Mouse (Mus musculus) G1E (cell line): ENCODE data around the gene Coro1c. TPM values are rescaled to one million over a fixed set of nuclear protein-coding genes. Genes with fewer than 3 reads are reported as not detected.
"Not testable (repeated sequence)": the region's sequence is repeated elsewhere in the genome, so short reads cannot be mapped to it uniquely, and the experiment has no call there.

ENCODE experiments used
- ATAC-seq: 2 replicates; pipeline ENCODE4 v1.8.0; 2016; ENCODE audit warnings: mild to moderate bottlenecking; ENCODE audit not compliant: insufficient number of reproducible peaks, poor library complexity, low FRiP score, severe bottlenecking; ENCODE audit errors: extremely low read depth
- DNase-seq: peaks from one replicate; pipeline ENCODE4 v3.0.0; 2012; ENCODE audit warnings: low spot score
- H3K27me3 ChIP-seq: 2 replicates; pipeline ENCODE4 v1.6.1; 2012; ENCODE audit warnings: mild to moderate bottlenecking, low read length, inconsistent platforms; ENCODE audit not compliant: insufficient read depth
- H3K36me3 ChIP-seq: replicated peaks from 2 replicates; pipeline ENCODE3; 2012; ENCODE audit warnings: mild to moderate bottlenecking, inconsistent platforms
- H3K4me1 ChIP-seq: 2 replicates; pipeline ENCODE4 v1.6.1; 2012; ENCODE audit warnings: low read depth, low read length, inconsistent platforms, mixed read lengths; ENCODE audit not compliant: insufficient read depth
- H3K4me3 ChIP-seq: 2 replicates; pipeline ENCODE4 v1.5.1; 2012; ENCODE audit warnings: low read depth, mild to moderate bottlenecking, inconsistent platforms, low read length, moderate library complexity, mixed read lengths
- H3K9me3 ChIP-seq: replicated peaks from 2 replicates; pipeline ENCODE4 v1.6.1; 2012; ENCODE audit warnings: inconsistent platforms
- CTCF ChIP-seq: IDR thresholded peaks from 2 replicates; pipeline ENCODE4 v1.5.1; 2012; ENCODE audit warnings: low read depth, low read length, inconsistent platforms, mixed read lengths
- GATA1 ChIP-seq: IDR thresholded peaks from 2 replicates; pipeline ENCODE4 v1.6.1; 2012; ENCODE audit warnings: borderline replicate concordance, low read length, inconsistent platforms, mixed read lengths
- GATA2 ChIP-seq: IDR thresholded peaks from 2 replicates; pipeline ENCODE4 v1.6.1; 2012; ENCODE audit warnings: low read depth, low read length, inconsistent platforms, borderline replicate concordance
- POLR2AphosphoS5 ChIP-seq: IDR thresholded peaks from 2 replicates; pipeline ENCODE4 v1.6.1; 2012; ENCODE audit warnings: low read depth, low read length, inconsistent platforms; ENCODE audit not compliant: insufficient replicate concordance
- TAL1 ChIP-seq: conservative IDR thresholded peaks from 2 replicates; pipeline ENCODE4 v1.6.1; 2012; ENCODE audit warnings: low read depth, low read length, inconsistent platforms, mixed read lengths
- polyA plus RNA-seq: library from polyadenylated mRNA; stranded (reverse); fragments of >175 nt; gene quantifications from 2 replicates; pipeline ENCODE4 v1.2.3, GENCODE M21; 2012
- total RNA-seq, 2 experiments: library from RNA; stranded (forward) in 1 of 2; stranded (reverse) in 1 of 2; fragments of 200-1000 nt in 1 of 2; fragments of >200 nt in 1 of 2; fragmentation: Nextera tagmentation in 1 of 2; gene quantifications; 2 replicates each; pipeline ENCODE4 v1.2.3; 2014 to 2017

Coro1c gene
- total and polyA plus RNA-seq, 3 experiments: 59.1 to 77.5 (median 70.5) TPM

DNA sequence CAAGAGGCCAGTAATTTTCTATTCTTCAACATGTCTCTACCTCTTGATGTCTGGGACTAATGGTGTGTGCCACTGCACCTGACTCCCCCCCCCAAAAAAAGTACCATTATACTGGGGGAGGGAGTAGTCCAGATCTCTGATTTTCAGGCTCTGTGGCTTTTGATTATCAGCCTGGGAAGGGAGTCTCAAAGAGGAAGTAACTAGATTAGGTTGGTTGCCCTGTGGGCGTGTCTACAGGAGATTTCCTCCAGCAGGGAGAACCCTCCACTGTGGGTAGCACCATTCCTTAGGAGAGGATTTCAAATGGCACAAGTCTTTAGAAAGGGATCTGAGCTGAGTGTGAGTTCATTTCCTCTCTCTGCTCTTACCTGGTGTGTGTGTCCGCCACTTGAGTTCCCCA lies 95.9 kb downstream of the Coro1c start:
- Histone ChIP-seq H3K36me3 (no peaks in the 10 kb centered on the region), H3K4me1 (peaks cover 26% of the 10 kb centered on the region), H3K9me3 (peaks cover 12% of the 10 kb centered on the region), H3K4me3 (no peak overlapping the region), H3K27me3 (peaks cover 6% of the 10 kb centered on the region; the same call in 1 of the 2 replicates)
- ATAC-seq (peak; percentile 46; the same call in 1 of the 2 replicates), DNase-seq (no peak)
- no peak for TF ChIP-seq TAL1
- TF ChIP-seq GATA1: no peak

DNA sequence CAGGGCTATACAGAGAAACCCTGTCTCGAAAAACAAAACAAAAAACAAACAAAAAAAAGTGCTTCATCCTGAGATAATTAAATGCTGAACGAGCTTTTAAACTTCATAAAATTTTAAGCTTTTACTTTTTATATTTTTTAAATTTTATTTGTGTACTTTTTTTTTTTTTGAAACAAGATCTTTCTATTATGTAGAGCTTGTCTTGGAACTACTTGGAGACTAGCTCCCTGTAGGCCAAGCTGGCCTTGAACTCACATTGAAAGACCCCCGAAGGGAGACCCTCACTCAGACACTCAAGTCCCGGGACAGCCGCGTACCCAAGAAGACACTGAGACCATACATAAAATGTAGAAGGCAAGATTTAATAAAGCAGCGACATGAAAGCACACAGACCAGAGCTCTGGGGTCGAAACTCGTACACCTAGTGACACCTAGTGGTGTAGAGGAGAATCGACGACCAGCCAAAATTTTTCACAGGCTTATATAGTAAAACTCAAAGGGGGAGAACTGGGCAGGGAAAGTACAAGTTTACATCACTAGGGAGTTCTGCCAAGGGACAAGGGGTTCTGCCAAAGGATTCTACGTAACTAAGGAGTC lies 96.6 kb downstream of the Coro1c start:
- peaks cover 26% of the 10 kb centered on the region for H3K4me1 ChIP-seq
- H3K36me3 ChIP-seq, DNase-seq, ATAC-seq, H3K27me3 ChIP-seq, H3K4me3 ChIP-seq: not testable (repeated sequence)
- H3K9me3 ChIP-seq: peaks cover 12% of the 10 kb centered on the region

DNA sequence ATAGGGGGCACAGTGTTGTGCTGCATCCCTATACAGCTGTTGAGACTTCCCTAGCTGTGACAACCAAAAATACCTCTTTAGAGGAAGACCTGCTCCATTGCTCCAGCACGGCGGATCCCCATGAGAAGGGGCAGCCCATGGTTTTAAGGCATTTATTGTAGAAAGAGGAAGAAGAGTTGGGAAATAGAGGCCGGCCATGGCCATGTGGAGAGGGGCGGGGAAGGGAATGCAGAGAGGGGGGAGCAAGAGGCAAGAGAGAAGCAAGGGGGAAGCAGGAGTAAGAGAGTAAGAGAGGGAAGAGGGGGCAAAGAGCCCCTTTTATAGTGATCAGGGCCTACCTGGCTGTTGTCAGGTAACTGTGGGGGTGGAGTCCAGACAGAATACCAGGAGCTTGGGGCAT lies 98.4 kb downstream of the Coro1c start:
- H3K4me3 ChIP-seq: no peak overlapping the region
- DNase-seq: no peak
- peaks cover 14% of the 10 kb centered on the region; the same call in 1 of the 2 replicates for H3K27me3 ChIP-seq
- peaks cover 24% of the 10 kb centered on the region for H3K4me1 ChIP-seq
- H3K36me3 ChIP-seq: no peaks in the 10 kb centered on the region
- no peak for TF ChIP-seq TAL1
- H3K9me3 ChIP-seq: peaks cover 12% of the 10 kb centered on the region
- ATAC-seq: no peak

DNA sequence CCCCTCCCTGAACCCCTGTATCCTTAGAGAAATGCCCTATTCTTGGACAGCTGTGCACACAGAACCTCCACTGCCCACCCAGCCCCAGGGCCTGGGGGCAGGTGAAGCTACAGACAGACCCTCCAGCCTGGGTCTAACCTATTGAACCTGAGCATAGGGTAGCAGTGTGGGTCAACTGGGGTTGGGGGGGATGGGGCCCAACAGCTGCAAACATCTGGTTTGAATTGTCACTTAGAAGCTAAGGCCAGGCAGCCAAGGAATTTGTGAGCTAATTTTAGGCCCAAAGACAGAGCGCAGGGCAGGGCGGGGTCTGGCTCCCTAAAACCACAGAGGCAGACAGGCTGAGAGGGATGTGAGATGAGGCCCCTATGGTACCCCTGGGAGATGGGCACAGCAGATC lies 100.4 kb downstream of the Coro1c start:
- Histone ChIP-seq H3K27me3 (peaks cover 14% of the 10 kb centered on the region; the same call in 1 of the 2 replicates), H3K9me3 (peaks cover 12% of the 10 kb centered on the region), H3K36me3 (no peaks in the 10 kb centered on the region), H3K4me1 (peaks cover 22% of the 10 kb centered on the region), H3K4me3 (no peak overlapping the region)
- no peak for TF ChIP-seq GATA2
- no peak for TF ChIP-seq CTCF
- TF ChIP-seq TAL1: no peak
- TF ChIP-seq POLR2AphosphoS5: no peak
- no peak for TF ChIP-seq GATA1
- ATAC-seq (no peak), DNase-seq (no peak)

DNA sequence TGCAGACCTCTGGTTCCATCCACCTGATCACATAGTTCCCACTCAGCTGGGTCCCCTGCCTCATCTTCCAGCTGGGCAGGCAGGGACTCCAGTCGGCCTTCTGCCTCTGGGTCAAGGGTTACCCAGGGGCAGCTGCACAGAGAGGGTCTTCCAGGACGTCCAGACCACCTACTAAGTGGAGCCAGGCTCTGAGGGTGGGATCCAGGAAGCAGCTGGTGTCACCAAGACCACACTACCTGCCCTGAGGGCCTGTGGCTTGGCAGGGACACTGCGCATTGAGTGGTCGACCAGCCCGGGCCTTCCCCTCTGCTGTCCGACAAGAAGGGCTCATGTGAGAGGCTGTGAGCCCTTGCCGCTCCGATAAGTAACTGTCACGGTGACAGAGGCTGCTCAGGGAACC lies 100.8 kb downstream of the Coro1c start:
- no peak for DNase-seq
- no peaks in the 10 kb centered on the region for H3K36me3 ChIP-seq
- no peak for TF ChIP-seq POLR2AphosphoS5
- no peak for TF ChIP-seq CTCF
- H3K9me3 ChIP-seq: peaks cover 7% of the 10 kb centered on the region
- H3K4me3 ChIP-seq: no peak overlapping the region
- H3K4me1 ChIP-seq: peaks cover 17% of the 10 kb centered on the region
- ATAC-seq: no peak
- H3K27me3 ChIP-seq: peaks cover 14% of the 10 kb centered on the region; the same call in 1 of the 2 replicates

DNA sequence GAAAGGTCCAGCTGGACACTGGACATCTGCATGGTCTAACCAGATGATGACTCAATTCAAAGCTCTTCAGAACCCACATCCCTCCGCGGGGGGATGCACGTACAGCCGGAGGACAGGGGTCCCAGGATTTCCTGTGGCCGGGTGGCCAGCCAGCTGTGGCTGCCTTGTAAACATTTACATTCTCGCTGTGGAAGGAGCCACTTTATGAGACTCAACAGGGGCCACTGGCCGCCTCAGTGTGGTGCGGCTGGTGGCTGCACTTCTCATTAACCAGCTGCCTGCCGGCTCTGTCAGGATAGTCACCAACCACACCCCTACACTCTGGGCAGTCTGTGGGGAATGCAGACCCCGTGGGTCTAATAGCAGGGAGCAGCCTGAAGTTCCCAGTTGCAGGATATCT lies 102.1 kb downstream of the Coro1c start:
- Histone ChIP-seq H3K4me3 (no peak overlapping the region), H3K36me3 (no peaks in the 10 kb centered on the region), H3K9me3 (peaks cover 5% of the 10 kb centered on the region), H3K4me1 (peaks cover 15% of the 10 kb centered on the region), H3K27me3 (peaks cover 17% of the 10 kb centered on the region; the same call in 1 of the 2 replicates)
- no peak for ATAC-seq
- TF ChIP-seq GATA2 (no peak), TAL1 (no peak), CTCF (no peak), POLR2AphosphoS5 (no peak), GATA1 (no peak)
- DNase-seq: no peak

DNA sequence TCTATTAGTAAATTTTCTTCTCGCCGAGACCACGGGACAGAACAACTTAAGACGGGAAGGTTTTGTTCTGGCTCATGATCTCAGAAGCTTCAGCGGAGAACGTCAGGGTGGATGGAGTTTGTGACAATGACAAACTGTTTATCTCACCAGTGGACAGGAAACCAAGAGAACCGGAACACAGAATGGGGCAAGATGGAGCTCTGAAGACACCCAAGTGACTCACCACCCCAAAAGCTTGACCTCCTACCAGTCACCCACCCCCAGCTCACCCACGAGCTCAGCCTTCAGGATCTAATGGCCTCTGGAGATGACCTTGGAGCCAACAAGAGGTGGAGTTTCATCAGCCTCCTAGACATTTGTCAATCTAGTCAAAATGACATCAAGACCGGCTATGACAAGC lies 103.3 kb downstream of the Coro1c start:
- H3K36me3 ChIP-seq: no peaks in the 10 kb centered on the region
- no peaks in the 10 kb centered on the region for H3K9me3 ChIP-seq
- peaks cover 17% of the 10 kb centered on the region; the same call in 1 of the 2 replicates for H3K27me3 ChIP-seq
- H3K4me1 ChIP-seq: peaks cover 20% of the 10 kb centered on the region
- no peak overlapping the region for H3K4me3 ChIP-seq
- no peak for ATAC-seq
- DNase-seq: no peak
- TF ChIP-seq POLR2AphosphoS5 (no peak), CTCF (no peak), GATA1 (no peak), GATA2 (no peak)
